In the genomic region with DNA sequence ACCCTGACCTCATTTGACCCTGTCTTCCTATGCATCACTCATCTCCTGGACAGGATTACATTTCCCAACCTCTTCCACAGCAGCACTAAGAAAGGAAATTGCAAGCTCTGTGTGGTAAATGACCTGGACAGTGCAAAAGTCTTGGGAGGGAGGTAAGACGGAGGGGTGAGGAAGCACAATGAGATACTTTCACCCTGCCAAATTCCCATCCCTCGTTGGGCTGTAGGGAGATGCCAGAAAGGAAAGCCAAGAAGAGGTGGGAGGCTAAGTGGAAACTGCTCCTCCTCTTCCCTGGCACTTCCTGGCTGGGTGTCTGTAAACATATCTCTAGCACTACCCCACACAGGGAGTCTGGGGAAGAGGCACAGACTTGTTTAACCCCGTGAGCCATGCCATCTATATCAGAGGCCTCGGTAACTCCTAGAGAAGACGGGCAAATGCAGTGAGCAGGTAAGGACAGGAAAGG, we compare ENCODE assay signal across 11 mouse cellular contexts.
DNase-seq lines count a peak whose midpoint lies in the region; ATAC-seq and TF ChIP-seq lines count a peak whose summit lies in the region.
"Had no signal": no experiment of that assay in that cellular context is flagged by ENCODE, and none has a peak within 500 bp of the region (broad histone marks: within the 10 kb centered on the region; RNA-seq: fewer than 3 reads in every experiment).

No protein-coding gene starts in this region.

- TF ChIP-seq POLR2A in heart, adult 2 months (IDR thresholded peaks at IDR 0.05; ENCODE audit: insufficient read depth, low read depth, low read length), result no peak

- POLR2A ChIA-PET in Patski (lab: Charles Lee), result interaction anchor here (1.1 kb wide), 1 partner anchor 351 kb away, joined by 3 read pairs; no protein-coding TSS in a partner anchor

- peak; percentile 20 for ATAC-seq in Patski
- no peak for ATAC-seq in heart, embryonic 14.5 days (ENCODE audit: insufficient number of reproducible peaks, insufficient read depth, low FRiP score, low read depth)
- no peak for ATAC-seq in forebrain, embryonic 12.5 days (ENCODE audit: low FRiP score)
- no peak for ATAC-seq in erythroid progenitor cell, adult 5-6 weeks (replicated peaks; ENCODE audit: low FRiP score, poor library complexity, severe bottlenecking)

- intact Hi-C loops in heart, adult 2 months (cut with DNase I), result no loop called here
- intact Hi-C loops in heart, postnatal 25 days (cut with DNase I), result no loop called here

- H3K27me3 ChIP-seq in heart, adult 2 months (ENCODE audit: control insufficient read depth, insufficient read depth, low read length), result no peaks in the 10 kb centered on the region
- no peaks in the 10 kb centered on the region for H3K27me3 ChIP-seq in Patski
- H3K27me3 ChIP-seq in heart, embryonic 14.5 days (ENCODE audit: control insufficient read depth, insufficient read depth, low read length), result no peaks in the 10 kb centered on the region
- H3K27me3 ChIP-seq in forebrain, embryonic 12.5 days, result no peaks in the 10 kb centered on the region
- H3K27me3 ChIP-seq: midbrain, embryonic 12.5 days had no signal

- no peak overlapping the region for H3K4me2 ChIP-seq in heart, embryonic 14.5 days (ENCODE audit: low read length)
- no peak overlapping the region for H3K4me2 ChIP-seq in forebrain, embryonic 12.5 days
- H3K4me2 ChIP-seq: midbrain, embryonic 12.5 days had no signal

- H3K36me3 ChIP-seq in heart, adult 2 months (ENCODE audit: control insufficient read depth, insufficient read depth, low read length), result no peaks in the 10 kb centered on the region
- H3K36me3 ChIP-seq in heart, embryonic 14.5 days (ENCODE audit: control insufficient read depth, insufficient read depth, low read length), result no peaks in the 10 kb centered on the region
- peaks cover 10% of the 10 kb centered on the region for H3K36me3 ChIP-seq in forebrain, embryonic 12.5 days (replicated peaks)

- no peak overlapping the region for H3K4me3 ChIP-seq in heart, adult 2 months
- no peak overlapping the region for H3K4me3 ChIP-seq in heart, embryonic 14.5 days (ENCODE audit: control insufficient read depth in 1 of 2, insufficient read depth in 1 of 2, low read depth in 1 of 2, low read length in 2 of 2)
- no peak overlapping the region for H3K4me3 ChIP-seq in forebrain, embryonic 12.5 days (replicated peaks)
- H3K4me3 ChIP-seq: midbrain, embryonic 12.5 days had no signal

- no peaks in the 10 kb centered on the region for H3K79me2 ChIP-seq in heart, adult 2 months (replicated peaks; ENCODE audit: control insufficient read depth, insufficient read depth, low read length)

- TF ChIP-seq EP300 in heart, adult 2 months (IDR thresholded peaks at IDR 0.05; ENCODE audit: insufficient read depth, low read depth, low read length), result no peak

- peak; percentile 23 to 56 for DNase-seq in heart, adult 2 months
- no peak for DNase-seq in heart, postnatal 25 days (ENCODE audit: low spot score)
- DNase-seq in Patski (ENCODE audit: low read depth, low spot score), result no peak
- DNase-seq in kidney, postnatal 25 days, result peak; percentile 32 to 67
- no peak for DNase-seq in thymus, postnatal 36 days
- DNase-seq: right cerebral cortex, postnatal 25 days; thymus, postnatal 14 days had no signal

- WGBS in heart, adult 2 months, result 45% methylated on average over 5 of the region's 5 CpGs
- WGBS in heart, embryonic 14.5 days, result 66% methylated on average over 5 of the region's 5 CpGs
- 89% methylated on average over 5 of the region's 5 CpGs for whole genome bisulfite sequencing in forebrain, embryonic 12.5 days

- TF ChIP-seq CTCF in heart, adult 2 months (IDR thresholded peaks at IDR 0.05), result no peak
- no peak for TF ChIP-seq CTCF in Patski (IDR thresholded peaks at IDR 0.05)

- no peak overlapping the region for H3K9ac ChIP-seq in heart, adult 2 months (ENCODE audit: low read depth, low read length)
- H3K9ac ChIP-seq in heart, embryonic 14.5 days (ENCODE audit: low read length), result no peak overlapping the region
- no peak overlapping the region for H3K9ac ChIP-seq in forebrain, embryonic 12.5 days
- H3K9ac ChIP-seq: midbrain, embryonic 12.5 days had no signal

- in situ Hi-C loops in Patski (cut with MboI; ENCODE audit: low pct_unique_long_range_greater_than_20kb), result loop anchor here (5.0 kb wide), 1 partner anchor 346 kb away; no protein-coding TSS in a partner anchor

- CTCF ChIA-PET in Patski (lab: Charles Lee), result interaction anchor here (0.6 kb wide), 1 partner anchor 508 kb away, joined by 3 read pairs; no protein-coding TSS in a partner anchor

- peaks cover 6% of the 10 kb centered on the region; the same call in 1 of the 2 replicates for H3K9me3 ChIP-seq in heart, embryonic 14.5 days (ENCODE audit: control insufficient read depth, low read length)
- H3K9me3 ChIP-seq in forebrain, embryonic 12.5 days, result no peaks in the 10 kb centered on the region

- peaks cover 6% of the 10 kb centered on the region for H3K4me1 ChIP-seq in heart, adult 2 months (ENCODE audit: control insufficient read depth, insufficient read depth, low read length)
- peaks cover 20 to 34% of the 10 kb centered on the region in 2 experiments for H3K4me1 ChIP-seq in heart, embryonic 14.5 days (ENCODE audit: control insufficient read depth in 2 of 2, insufficient read depth in 2 of 2, low read length in 2 of 2)
- H3K4me1 ChIP-seq in forebrain, embryonic 12.5 days, result no peaks in the 10 kb centered on the region; the same call in 1 of the 2 replicates

- peak overlapping the region; percentile 38 for H3K27ac ChIP-seq in heart, adult 2 months
- peak overlapping the region; percentile 50 to 55 for H3K27ac ChIP-seq in heart, embryonic 14.5 days (replicated peaks in 1 of 2; ENCODE audit: control insufficient read depth in 1 of 2, insufficient read depth in 1 of 2, low read depth in 2 of 2, low read length in 2 of 2)
- H3K27ac ChIP-seq in forebrain, embryonic 12.5 days, result no peak overlapping the region
- H3K27ac ChIP-seq: midbrain, embryonic 12.5 days had no signal

Comparison
In these comparisons a context has a peak if more than half of its experiments do, and no peak if none do; other contexts are left out.
1. DNase-seq: peak in heart, adult 2 months (2 of 2) and kidney, postnatal 25 days (2 of 2); none in heart, postnatal 25 days (single experiment), Patski (single experiment) and thymus, postnatal 36 days (0 of 2).